Mouse (Mus musculus) granulocyte monocyte progenitor cell, adult 5-6 weeks (primary cell): ENCODE data around the gene Abca9. TPM values are rescaled to one million over a fixed set of nuclear protein-coding genes. Genes with fewer than 3 reads are reported as not detected.
A peak's percentile ranks its signal among the peaks of the same experiment; 100 is the strongest.

Experiments used
- ATAC-seq: replicated peaks from 2 replicates; pipeline ENCODE4 v1.8.0; 2016; ENCODE audit warnings: mild to moderate bottlenecking, moderate TSS enrichment, inconsistent platforms; ENCODE audit not compliant: poor library complexity, severe bottlenecking
- total RNA-seq, 2 experiments: library from RNA; stranded (forward) in 1 of 2; stranded (reverse) in 1 of 2; fragments of 200-712, 200-1000 nt in 1 of 2; fragments of >200 nt in 1 of 2; fragmentation: Nextera tagmentation in 1 of 2; gene quantifications; 2 replicates each; pipeline ENCODE4 v1.2.3; 2014 to 2017

Gene Abca9
- total RNA-seq (2014; fragmentation: Nextera tagmentation) (1.8 and 2.4 TPM in 2 replicates), total RNA-seq (2017) (4.4 and 4.5 TPM in 2 replicates)

GRCm38 (mm10) chr11:110167459-110168251 lies at the start of gene Abca9:
Abca9 (minus strand) TSS chr11:110168196.
- no peak for ATAC-seq

GRCm38 (mm10) chr11:110217118-110217517 lies 49.1 kb upstream of the Abca9 start:
- no peak for ATAC-seq

GRCm38 (mm10) chr11:110203930-110204329 lies 35.9 kb upstream of the Abca9 start:
- no peak for ATAC-seq

GRCm38 (mm10) chr11:110198882-110199281 lies 30.9 kb upstream of the Abca9 start:
- ATAC-seq = no peak

- ATAC-seq = no peak
Observed at GRCm38 (mm10) chr11:110196561-110197306, 28.7 kb upstream of the Abca9 start.

- no peak for ATAC-seq
Observed at GRCm38 (mm10) chr11:110195310-110195709, 27.3 kb upstream of the Abca9 start.

GRCm38 (mm10) chr11:110171212-110171611 lies 3.2 kb upstream of the Abca9 start:
- no peak for ATAC-seq

GRCm38 (mm10) chr11:110165822-110166221 lies 2.2 kb downstream of the Abca9 start:
- ATAC-seq = peak; percentile 100

GRCm38 (mm10) chr11:110165409-110165808 lies 2.6 kb downstream of the Abca9 start:
- no peak for ATAC-seq

- ATAC-seq = no peak
Observed at GRCm38 (mm10) chr11:110157059-110157458, 10.9 kb downstream of the Abca9 start.

- ATAC-seq = no peak
Observed at GRCm38 (mm10) chr11:110155985-110156384, 12.0 kb downstream of the Abca9 start.

- ATAC-seq = peak; percentile 63
Observed at GRCm38 (mm10) chr11:110147640-110148039, 20.4 kb downstream of the Abca9 start.

GRCm38 (mm10) chr11:110145421-110145820 lies 22.6 kb downstream of the Abca9 start:
- ATAC-seq = no peak

- ATAC-seq = peak; percentile 74
Observed at GRCm38 (mm10) chr11:110130760-110131159, 37.2 kb downstream of the Abca9 start.

- ATAC-seq = no peak
Observed at GRCm38 (mm10) chr11:110111137-110111536, 56.9 kb downstream of the Abca9 start.

- ATAC-seq = no peak
Observed at GRCm38 (mm10) chr11:110101437-110101836, 66.6 kb downstream of the Abca9 start.

- ATAC-seq = no peak
Observed at GRCm38 (mm10) chr11:110098901-110099300, 69.1 kb downstream of the Abca9 start.

GRCm38 (mm10) chr11:110097465-110097864 lies 70.5 kb downstream of the Abca9 start:
- no peak for ATAC-seq

GRCm38 (mm10) chr11:110095858-110096257 lies 72.1 kb downstream of the Abca9 start, which contains the start of gene Abca8a:
Abca8a (minus strand) TSS chr11:110095978.
- ATAC-seq = no peak

GRCm38 (mm10) chr11:110094846-110095380 lies 73.1 kb downstream of the Abca9 start:
- ATAC-seq = no peak

- peak; percentile 34; the same call in 1 of the 2 replicates for ATAC-seq
Observed at GRCm38 (mm10) chr11:110094236-110094635, 73.8 kb downstream of the Abca9 start.
